Mouse (Mus musculus) C2C12 (cell line): ENCODE data around the gene Bcl11b. TPM values are rescaled to one million over a fixed set of nuclear protein-coding genes. Genes with fewer than 3 reads are reported as not detected.

ENCODE experiments used
- H3K27me3 ChIP-seq: one replicate; pipeline ENCODE4 v1.6.1; 2011; ENCODE audit not compliant: control insufficient read depth, insufficient read depth, insufficient read length
- H3K36me3 ChIP-seq: one replicate; pipeline ENCODE4 v1.6.1; 2011; ENCODE audit not compliant: control insufficient read depth, insufficient read depth
- H3K4me3 ChIP-seq: one replicate; pipeline ENCODE4 v1.5.1; 2011; ENCODE audit warnings: mild to moderate bottlenecking, control low read depth; ENCODE audit not compliant: poor library complexity, insufficient read depth, severe bottlenecking
- H3K79me2 ChIP-seq: one replicate; pipeline ENCODE4 v1.6.1; 2011; ENCODE audit not compliant: control insufficient read depth, insufficient read depth
- H3K79me3 ChIP-seq: one replicate; pipeline ENCODE4 v1.6.1; 2011; ENCODE audit warnings: low read depth, control low read depth
- H3ac ChIP-seq: one replicate; pipeline ENCODE3; 2011; ENCODE audit warnings: low read depth; ENCODE audit not compliant: control insufficient read depth, insufficient read length
- CEBPB ChIP-seq: IDR thresholded peaks from one replicate; pipeline ENCODE4 v1.6.1; 2011; ENCODE audit warnings: low read depth, mild to moderate bottlenecking, control low read depth, moderate library complexity
- CTCF ChIP-seq: IDR thresholded peaks from one replicate; pipeline ENCODE4 v1.5.1; 2011; ENCODE audit not compliant: control insufficient read depth, insufficient read depth, insufficient read length
- FOSL1 ChIP-seq: IDR thresholded peaks from one replicate; pipeline ENCODE4 v1.8.0; 2011; ENCODE audit warnings: mild to moderate bottlenecking, low read length; ENCODE audit not compliant: poor library complexity, insufficient read depth, severe bottlenecking
- MAX ChIP-seq: IDR thresholded peaks from one replicate; pipeline ENCODE4 v1.6.1; 2011; ENCODE audit warnings: mild to moderate bottlenecking, control low read depth
- MYOD1 ChIP-seq: IDR thresholded peaks from one replicate; pipeline ENCODE4 v1.6.1; 2011; ENCODE audit warnings: low read depth; ENCODE audit not compliant: control insufficient read depth, insufficient read length
- MYOG ChIP-seq: IDR thresholded peaks from one replicate; pipeline ENCODE4 v1.6.1; 2011; ENCODE audit not compliant: control insufficient read depth, insufficient read length; ENCODE audit errors: extremely low read depth
- USF1 ChIP-seq: IDR thresholded peaks from one replicate; pipeline ENCODE4 v1.6.1; 2011; ENCODE audit warnings: low read depth, mild to moderate bottlenecking, control low read depth, moderate library complexity
- long read RNA-seq, 2 experiments: library from polyadenylated mRNA; unstranded; transcript quantifications; one replicate each; pipeline ENCODE4 v2.0.0; 2019 to 2020
- polyA plus RNA-seq: library from polyadenylated mRNA; unstranded; fragments of >200 nt; fragmentation: generic; extraction: Trizol; gene quantifications from one replicate; pipeline ENCODE4 v1.2.1, GENCODE M21; 2012; ENCODE audit warnings: missing spikeins

Bcl11b gene
- not detected for polyA plus RNA-seq
- long read RNA-seq, experiment 1: 0 reads
- long read RNA-seq, experiment 2: 0 reads

- H3ac ChIP-seq: no peak within 1 kb of the TSS
- H3K4me3 ChIP-seq: no peak within 1 kb of the TSS
- H3K79me3 ChIP-seq: no peaks in the 10 kb centered on the region
- H3K79me2 ChIP-seq: no peaks in the 10 kb centered on the region
- H3K36me3 ChIP-seq: no peaks in the 10 kb centered on the region
- TF ChIP-seq USF1 (no peak), MAX (no peak), MYOD1 (no peak), FOSL1 (no peak), CTCF (no peak), CEBPB (no peak), MYOG (no peak)
- peaks cover 56% of the 10 kb centered on the region for H3K27me3 ChIP-seq
Measured at GRCm38 (mm10) chr12:108003483-108003882, at the start of gene Bcl11b. Gene Bcl11b (minus strand): TSS chr12:108003602.

- Histone ChIP-seq H3K27me3 (peaks cover 61% of the 10 kb centered on the region), H3K79me3 (no peaks in the 10 kb centered on the region), H3K79me2 (no peaks in the 10 kb centered on the region), H3ac (no peak overlapping the region), H3K36me3 (no peaks in the 10 kb centered on the region), H3K4me3 (no peak overlapping the region)
- TF ChIP-seq MYOD1: no peak
- TF ChIP-seq FOSL1: no peak
- no peak for TF ChIP-seq CTCF
- no peak for TF ChIP-seq MYOG
- TF ChIP-seq MAX: no peak
- no peak for TF ChIP-seq CEBPB
Measured at GRCm38 (mm10) chr12:108050996-108051395, 47.6 kb upstream of the Bcl11b start.

GRCm38 (mm10) chr12:108049625-108050024, 46.2 kb upstream of the Bcl11b start:
- Histone ChIP-seq H3K4me3 (no peak overlapping the region), H3K79me3 (no peaks in the 10 kb centered on the region), H3K36me3 (no peaks in the 10 kb centered on the region), H3K79me2 (no peaks in the 10 kb centered on the region), H3K27me3 (peaks cover 53% of the 10 kb centered on the region), H3ac (no peak overlapping the region)
- TF ChIP-seq CTCF (no peak), MYOG (no peak), CEBPB (no peak), FOSL1 (no peak), MAX (no peak), MYOD1 (no peak), USF1 (no peak)

- Histone ChIP-seq H3K79me2 (no peaks in the 10 kb centered on the region), H3K36me3 (no peaks in the 10 kb centered on the region), H3K27me3 (peaks cover 12% of the 10 kb centered on the region), H3ac (no peak overlapping the region), H3K4me3 (no peak overlapping the region), H3K79me3 (no peaks in the 10 kb centered on the region)
- TF ChIP-seq CTCF (no peak), FOSL1 (no peak), MAX (no peak), MYOD1 (no peak), CEBPB (no peak), USF1 (no peak), MYOG (no peak)
Measured at GRCm38 (mm10) chr12:108042239-108042571, 38.8 kb upstream of the Bcl11b start.

- Histone ChIP-seq H3K36me3 (no peaks in the 10 kb centered on the region), H3K79me2 (no peaks in the 10 kb centered on the region), H3K4me3 (no peak overlapping the region), H3K27me3 (peaks cover 12% of the 10 kb centered on the region), H3K79me3 (no peaks in the 10 kb centered on the region), H3ac (no peak overlapping the region)
- no peak for TF ChIP-seq MAX
- peak; percentile 24 for TF ChIP-seq CTCF
Measured at GRCm38 (mm10) chr12:108041571-108042238, 38.3 kb upstream of the Bcl11b start.

- no peak overlapping the region for H3K4me3 ChIP-seq
- no peaks in the 10 kb centered on the region for H3K36me3 ChIP-seq
- no peaks in the 10 kb centered on the region for H3K79me2 ChIP-seq
- TF ChIP-seq MAX: no peak
- TF ChIP-seq CTCF: no peak
- TF ChIP-seq CEBPB: no peak
- no peak for TF ChIP-seq MYOD1
- TF ChIP-seq USF1: no peak
- no peak for TF ChIP-seq FOSL1
- no peak for TF ChIP-seq MYOG
- H3K27me3 ChIP-seq: no peaks in the 10 kb centered on the region
- H3K79me3 ChIP-seq: no peaks in the 10 kb centered on the region
- no peak overlapping the region for H3ac ChIP-seq
Measured at GRCm38 (mm10) chr12:108037446-108037845, 34.0 kb upstream of the Bcl11b start.
